Mouse (Mus musculus) brain, embryonic 14.5 days (tissue): ENCODE results near the gene Gabrb2. TPM values are rescaled to one million over a fixed set of nuclear protein-coding genes. Genes with fewer than 3 reads are reported as not detected.

Source experiments
- DNase-seq: peaks from one replicate; pipeline ENCODE4 v3.0.0-alpha.2; 2011; ENCODE audit warnings: low read depth
- CTCF ChIP-seq: fragments of 200-500 bp; IDR thresholded peaks from 2 replicates; pipeline ENCODE4 v1.5.1; 2012; ENCODE audit warnings: inconsistent platforms, mild to moderate bottlenecking, moderate library complexity, borderline replicate concordance; ENCODE audit not compliant: insufficient read depth, insufficient read length; ENCODE audit errors: extremely low read depth
- POLR2A ChIP-seq: fragments of 200-500 bp; IDR thresholded peaks from 2 replicates; pipeline ENCODE4 v1.6.1; 2012; ENCODE audit warnings: mild to moderate bottlenecking, inconsistent platforms, borderline replicate concordance; ENCODE audit not compliant: poor library complexity, insufficient read depth, insufficient read length, severe bottlenecking; ENCODE audit errors: extremely low read depth
- polyA plus RNA-seq: library from polyadenylated mRNA; depleted of rRNA; stranded (reverse); fragments of >200 nt; gene quantifications from 2 replicates; pipeline ENCODE4 v1.2.3, GENCODE M21; 2012

Gene Gabrb2
- polyA plus RNA-seq, 1 experiment: 19.5 TPM

DNA sequence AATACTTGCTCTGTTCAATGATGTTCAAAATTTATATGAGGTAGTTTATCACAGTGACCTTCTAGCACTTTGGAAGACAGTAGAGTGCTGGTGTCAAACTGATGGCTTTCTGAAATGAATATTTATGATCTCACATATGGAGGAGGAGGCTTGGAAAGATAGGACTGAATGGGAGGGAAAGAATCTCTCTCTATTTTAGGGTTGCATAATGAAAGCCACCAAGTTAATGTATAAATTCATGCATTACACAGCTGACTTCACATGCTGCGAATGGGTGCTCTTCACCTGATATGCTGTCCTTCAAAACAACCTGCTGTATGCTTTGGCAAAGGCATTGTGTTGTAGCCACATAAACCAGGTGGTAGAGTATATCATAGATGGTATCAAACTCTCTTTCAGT is 44.6 kb downstream of the Gabrb2 start:
- no peak for TF ChIP-seq POLR2A
- DNase-seq: no peak

DNA sequence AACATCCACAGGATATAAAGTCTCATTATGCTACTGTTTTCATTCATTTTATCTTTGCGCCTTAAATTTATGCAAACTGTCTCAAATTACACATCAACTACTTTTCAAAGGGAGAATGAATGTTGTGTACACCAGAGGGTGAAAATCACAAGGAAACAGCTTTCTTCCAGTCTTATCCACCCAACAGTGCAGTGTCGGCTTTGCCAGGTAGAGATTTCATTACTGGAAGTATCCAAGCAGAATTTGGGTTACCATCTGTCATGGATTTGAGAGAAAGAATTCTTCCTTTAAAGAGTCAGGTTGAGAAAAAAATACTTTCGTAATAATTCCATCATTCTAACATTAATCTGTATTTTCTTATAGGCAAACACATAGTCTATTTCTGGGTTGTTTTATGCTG is 48.8 kb downstream of the Gabrb2 start:
- TF ChIP-seq CTCF (no peak), POLR2A (no peak)
- peak; percentile 12 for DNase-seq

DNA sequence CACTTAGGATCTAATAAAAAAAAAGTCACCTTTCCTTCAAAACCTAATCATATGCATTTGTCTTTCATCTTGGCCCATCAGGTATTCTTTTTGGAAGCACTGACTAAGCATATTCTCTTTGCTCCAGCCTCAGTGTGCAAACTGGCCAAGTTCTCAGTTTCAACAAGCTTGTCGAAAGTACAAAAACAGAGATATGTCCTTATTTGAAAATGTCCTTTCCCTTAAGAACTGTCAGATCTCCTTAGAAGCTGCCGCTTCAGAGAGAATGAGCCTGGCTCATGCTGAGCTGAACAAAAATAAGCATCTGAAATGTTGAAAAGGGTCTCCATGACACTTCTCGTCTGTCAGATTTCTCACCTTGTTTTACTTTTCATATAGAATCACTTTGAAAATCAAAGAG is 55.0 kb downstream of the Gabrb2 start:
- DNase-seq: peak; percentile 42
- TF ChIP-seq CTCF (no peak), POLR2A (no peak)

DNA sequence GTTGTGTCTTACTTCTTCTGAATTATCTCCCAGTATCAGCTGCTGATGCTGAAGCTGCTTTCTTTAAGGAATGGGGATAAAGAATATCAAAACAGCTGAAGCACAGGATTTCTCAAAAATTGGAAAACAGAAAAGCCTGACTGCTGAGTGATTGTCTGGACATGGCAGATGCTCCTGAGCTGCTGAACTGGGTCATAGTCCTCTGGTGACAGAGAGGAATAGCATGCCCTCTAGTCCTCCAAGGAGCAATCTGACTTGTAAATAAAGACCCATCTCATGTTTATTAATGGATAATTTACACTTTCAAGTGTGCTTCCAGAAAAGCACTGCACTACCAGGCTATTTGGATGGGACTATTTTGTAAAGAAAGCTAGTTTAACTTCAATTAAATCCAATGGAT is 68.1 kb downstream of the Gabrb2 start:
- no peak for TF ChIP-seq POLR2A
- TF ChIP-seq CTCF: no peak
- DNase-seq: peak; percentile 42

DNA sequence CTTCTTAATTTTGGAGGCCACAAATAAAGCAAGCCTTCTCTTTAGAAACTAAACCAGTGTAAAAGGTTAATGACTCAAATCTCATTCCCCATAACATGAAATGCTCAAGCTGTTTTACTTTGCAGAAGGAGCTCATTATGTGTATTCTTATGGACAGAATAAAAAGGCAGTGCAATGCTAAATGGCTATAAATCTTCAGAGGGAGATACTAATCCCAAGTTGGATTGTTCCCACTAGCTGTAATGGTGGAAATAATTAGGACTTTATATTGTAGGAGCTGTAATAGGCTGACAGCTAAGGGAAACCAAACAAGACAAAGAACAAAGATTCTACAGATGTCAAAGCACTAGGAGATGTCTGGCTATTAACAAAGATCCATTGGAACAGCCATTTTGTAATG is 81.6 kb downstream of the Gabrb2 start:
- peak; percentile 80 for DNase-seq
- TF ChIP-seq POLR2A: no peak
- no peak for TF ChIP-seq CTCF

DNA sequence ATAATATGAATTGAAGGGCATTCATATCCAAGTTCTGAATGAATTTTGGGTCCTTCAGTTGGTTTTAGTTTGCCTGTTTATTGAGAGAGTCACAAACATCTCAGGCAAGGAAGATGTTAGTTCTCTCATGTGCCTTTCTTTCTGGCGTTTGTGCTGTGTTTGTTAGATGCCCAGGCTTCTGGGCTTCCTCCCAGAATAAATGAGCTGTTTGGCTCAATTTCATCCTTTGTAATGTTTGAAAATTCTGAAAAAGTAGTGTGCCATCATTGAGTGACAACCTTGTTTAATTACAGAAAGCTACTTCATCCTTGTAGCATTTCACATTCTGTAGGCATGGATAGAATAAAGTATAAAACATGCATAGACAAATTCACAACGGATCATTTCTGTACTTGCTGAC is 85.9 kb downstream of the Gabrb2 start:
- no peak for DNase-seq
- TF ChIP-seq POLR2A (no peak), CTCF (no peak)

DNA sequence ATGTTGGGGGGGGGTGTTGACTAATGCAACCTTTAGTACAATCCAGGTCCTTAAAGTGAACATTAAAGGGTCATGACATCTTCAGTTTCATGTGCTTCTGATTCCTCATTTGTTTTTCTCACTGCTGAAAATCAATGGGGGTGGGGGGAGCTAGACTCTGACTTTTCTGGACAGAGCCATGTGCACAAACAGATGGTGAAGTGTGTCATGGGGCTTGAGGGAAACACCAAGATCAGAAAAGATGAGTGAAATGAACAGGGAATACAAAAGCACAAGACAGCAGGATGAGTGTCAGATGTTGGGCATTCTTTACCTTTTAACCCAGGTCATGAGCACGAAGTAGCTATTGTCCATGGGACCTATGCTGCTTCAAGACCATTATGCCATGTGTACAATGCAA is 86.4 kb downstream of the Gabrb2 start:
- DNase-seq: no peak
- TF ChIP-seq POLR2A: no peak
- no peak for TF ChIP-seq CTCF

DNA sequence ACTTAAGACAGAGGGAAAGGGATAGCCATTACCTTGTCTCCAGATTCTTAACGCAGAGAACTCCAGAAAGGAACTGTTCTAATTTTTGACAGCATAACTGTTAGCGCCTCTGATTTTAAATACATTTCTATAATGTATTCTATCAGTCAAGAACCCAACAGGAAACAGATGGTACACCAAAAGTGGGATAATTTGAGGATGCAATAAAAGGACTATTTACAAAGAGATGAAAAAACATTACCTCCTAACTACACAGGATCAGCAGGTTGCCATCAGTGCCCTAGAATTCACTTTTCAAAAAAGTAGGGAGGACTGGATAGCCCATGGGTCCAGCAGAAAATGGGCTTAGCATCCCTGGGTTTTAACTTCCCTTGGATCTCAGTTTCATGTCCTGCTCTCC is 102.4 kb downstream of the Gabrb2 start:
- no peak for DNase-seq
- TF ChIP-seq CTCF: no peak
- TF ChIP-seq POLR2A: no peak

DNA sequence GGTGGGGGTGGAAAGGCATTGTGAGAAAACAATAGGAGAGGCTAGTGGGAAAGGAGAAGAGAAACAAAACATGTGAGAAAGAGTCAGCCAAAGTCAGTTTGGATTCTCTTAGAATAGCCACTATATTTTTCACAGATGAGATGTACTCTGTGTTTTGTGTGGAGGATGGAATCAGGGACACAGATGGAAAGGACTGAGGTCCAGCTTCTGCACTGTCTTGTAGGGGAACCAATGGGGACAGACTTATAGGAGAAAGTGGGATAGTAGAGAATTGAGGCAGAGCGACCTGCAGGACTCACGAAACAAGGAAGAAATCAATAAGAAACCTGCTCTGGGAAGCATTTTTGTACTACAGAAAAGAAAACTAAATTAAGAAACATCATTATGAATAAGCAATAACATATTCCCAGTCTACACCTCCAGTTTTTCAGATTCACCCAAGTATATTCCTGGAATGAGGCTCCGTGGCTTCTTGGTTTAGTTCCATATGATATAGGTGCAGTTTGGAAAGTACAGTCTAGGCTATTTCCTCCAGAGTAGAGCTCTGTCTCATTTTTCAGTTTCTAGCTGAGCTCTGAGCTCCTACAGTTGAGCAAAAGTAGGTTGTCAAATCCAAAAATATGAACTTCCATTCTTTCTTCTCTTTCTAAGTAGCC is 108.8 kb downstream of the Gabrb2 start:
- TF ChIP-seq CTCF (no peak), POLR2A (no peak)
- DNase-seq: no peak

DNA sequence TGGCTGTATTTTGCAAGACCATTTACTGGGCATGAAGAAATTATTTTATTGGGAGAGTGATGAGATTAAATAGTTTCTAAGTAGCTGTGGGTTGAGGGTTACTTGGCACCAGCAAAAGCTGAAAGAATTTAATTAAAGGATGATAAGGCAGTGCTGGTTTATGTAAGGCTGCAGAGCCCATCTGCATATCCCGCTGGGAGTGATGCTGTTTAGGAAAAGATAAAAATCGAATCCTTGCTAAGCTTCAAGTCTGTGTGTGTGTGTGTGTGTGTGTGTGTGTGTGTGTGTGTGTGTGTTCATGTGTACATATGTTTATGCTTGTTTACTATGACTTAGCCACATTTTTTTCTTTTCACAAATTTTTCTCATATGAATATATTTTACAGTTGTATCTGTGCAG is 113.0 kb downstream of the Gabrb2 start:
- TF ChIP-seq CTCF: no peak
- no peak for TF ChIP-seq POLR2A
- DNase-seq: peak; percentile 69

DNA sequence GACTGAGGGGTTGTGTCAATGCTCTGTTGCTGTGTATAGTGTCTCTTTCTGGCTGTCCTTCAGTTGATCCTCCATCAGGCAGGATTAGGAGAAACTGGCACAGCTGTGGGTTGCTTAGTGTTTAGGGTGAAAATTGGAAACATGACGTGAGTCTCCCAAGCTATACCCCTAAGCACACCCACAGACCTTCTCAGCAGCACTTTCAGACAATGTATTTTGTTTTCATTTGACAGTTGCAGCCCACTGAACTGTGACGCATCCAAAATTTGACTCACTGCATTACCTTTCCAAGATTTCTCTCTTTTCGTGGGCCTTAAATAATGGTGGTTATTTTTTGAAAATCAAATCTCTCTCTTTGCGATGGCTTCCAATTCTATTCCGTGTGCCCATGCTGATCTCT is 115.7 kb downstream of the Gabrb2 start:
- DNase-seq: no peak
- TF ChIP-seq CTCF (no peak), POLR2A (no peak)

DNA sequence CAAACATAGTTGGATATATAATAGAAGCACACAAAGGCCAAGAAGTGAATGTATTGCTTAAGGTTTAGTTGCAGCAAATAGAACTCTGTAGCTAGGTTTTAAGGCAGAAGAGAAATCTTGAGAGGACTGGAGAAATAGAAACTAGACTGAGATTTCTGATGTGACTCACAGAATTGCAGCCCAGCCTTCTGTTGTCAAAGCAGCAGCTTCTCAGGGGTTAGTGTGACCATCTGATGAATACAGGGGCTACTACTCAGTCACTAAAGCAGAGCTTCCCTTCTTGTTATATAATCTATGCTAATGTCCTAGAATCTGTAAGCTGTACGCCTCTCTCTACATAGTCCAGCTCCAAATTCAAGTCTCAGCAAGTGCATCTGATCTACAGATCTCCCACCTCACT is 116.3 kb downstream of the Gabrb2 start:
- no peak for DNase-seq
- no peak for TF ChIP-seq CTCF
- no peak for TF ChIP-seq POLR2A

DNA sequence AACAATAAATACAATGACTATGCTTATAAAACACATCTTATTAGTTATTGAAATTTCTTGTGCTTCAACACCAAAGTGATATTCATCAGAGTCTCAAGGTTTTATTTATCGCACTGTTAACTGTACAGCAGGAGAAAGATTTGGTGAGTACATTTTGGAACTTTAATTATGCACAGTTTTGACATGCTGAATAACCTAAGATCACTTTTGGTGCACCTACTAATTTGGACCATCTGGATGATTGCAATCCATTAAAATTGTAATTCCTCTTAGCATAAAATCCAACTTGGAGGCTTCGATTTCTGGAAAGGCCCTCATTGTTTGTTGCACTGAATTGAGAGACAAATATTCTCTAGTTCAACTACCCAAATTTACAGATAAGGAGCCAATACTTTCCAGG is 123.3 kb downstream of the Gabrb2 start:
- TF ChIP-seq POLR2A: no peak
- no peak for TF ChIP-seq CTCF
- DNase-seq: peak; percentile 54

DNA sequence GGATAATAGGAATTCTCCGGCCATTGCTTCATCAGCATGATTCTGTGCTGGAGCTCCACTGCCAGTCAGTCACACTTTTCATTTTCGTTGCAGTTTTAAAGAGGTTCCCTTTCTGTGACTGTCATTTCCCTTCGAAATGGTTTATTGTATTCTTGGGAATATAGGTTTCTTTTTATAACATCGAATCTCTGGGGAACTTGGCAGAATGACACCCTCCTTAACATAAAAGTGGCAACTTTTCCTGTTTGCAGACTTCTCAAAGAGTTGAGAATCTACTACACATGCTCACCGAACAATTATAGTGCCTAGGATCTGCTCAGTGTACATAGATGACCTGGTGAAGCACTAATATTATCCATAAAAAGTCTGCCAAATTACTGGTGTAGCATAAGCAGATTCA is 146.5 kb downstream of the Gabrb2 start:
- TF ChIP-seq CTCF: no peak
- no peak for TF ChIP-seq POLR2A
- no peak for DNase-seq

DNA sequence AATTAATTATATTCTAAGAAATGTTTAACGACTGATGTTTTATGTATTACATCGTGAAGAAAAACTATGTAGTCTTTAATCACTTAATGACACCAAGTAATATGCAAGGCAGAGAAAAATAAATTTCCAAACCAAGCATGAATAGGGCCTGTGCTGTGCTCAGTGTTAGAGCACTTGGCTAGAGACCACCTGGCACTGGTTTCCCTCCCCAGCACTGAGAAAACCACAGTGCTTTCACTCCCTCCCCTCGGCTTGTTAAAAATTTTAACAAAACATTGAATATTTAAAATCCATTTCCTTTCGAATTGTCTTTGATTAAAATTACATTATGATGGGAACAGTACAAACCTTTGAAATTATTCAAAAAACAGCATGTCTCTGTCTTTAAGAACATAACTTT is 151.9 kb downstream of the Gabrb2 start:
- no peak for TF ChIP-seq POLR2A
- TF ChIP-seq CTCF: no peak
- DNase-seq: peak; percentile 13
